Mouse (Mus musculus) small intestine, adult 2 months (tissue): ENCODE measurements at regions not wholly inside any gene's neighbourhood (a gene's known extent, or its start where the extent isn't known, plus 50 kb on each side); places are given as distances from the start of the nearest gene placed in this dataset.

Source experiments
- H3K27ac ChIP-seq: fragments of 200-500 bp; 2 replicates; pipeline ENCODE4 v1.5.1; 2012; ENCODE audit warnings: low read depth, low read length, control low read depth, inconsistent platforms; ENCODE audit not compliant: insufficient read depth
- H3K27me3 ChIP-seq: fragments of 200-500 bp; 2 replicates; pipeline ENCODE4 v1.6.1; 2012; ENCODE audit warnings: mild to moderate bottlenecking, moderate library complexity, low read length, inconsistent platforms; ENCODE audit not compliant: control insufficient read depth, insufficient read depth
- H3K36me3 ChIP-seq: fragments of 200-500 bp; 2 replicates; pipeline ENCODE4 v1.6.1; 2012; ENCODE audit warnings: mild to moderate bottlenecking, low read length, control low read depth, inconsistent platforms; ENCODE audit not compliant: control insufficient read depth, insufficient read depth
- H3K4me1 ChIP-seq: fragments of 200-500 bp; 2 replicates; pipeline ENCODE4 v1.6.1; 2012; ENCODE audit warnings: low read length, inconsistent platforms, mixed read lengths; ENCODE audit not compliant: control insufficient read depth, insufficient read depth, insufficient read length
- H3K4me3 ChIP-seq: fragments of 200-500 bp; 2 replicates; pipeline ENCODE4 v1.5.1; 2012; ENCODE audit warnings: low read depth, mild to moderate bottlenecking, control low read depth, inconsistent platforms, low read length, moderate library complexity
- CTCF ChIP-seq: fragments of 200-500 bp; IDR thresholded peaks from 2 replicates; pipeline ENCODE4 v1.5.1; 2012; ENCODE audit warnings: low read depth, mild to moderate bottlenecking, control low read depth, inconsistent platforms, low read length, moderate library complexity, mixed read lengths; ENCODE audit not compliant: insufficient replicate concordance, insufficient read length; ENCODE audit errors: extremely low read depth
- POLR2A ChIP-seq: fragments of 200-500 bp; IDR thresholded peaks from 2 replicates; pipeline ENCODE4 v1.6.1; 2012; ENCODE audit warnings: low read depth, mild to moderate bottlenecking, control low read depth, inconsistent platforms, low read length, moderate library complexity
- WGBS: fragments of 180-500 bp; shearing (Covaris S2); methylation state at CpG from one replicate; pipeline ENCODE4 v1.1.7; 2018; 5-methylcytosine and 5-hydroxymethylcytosine counted together

DNA sequence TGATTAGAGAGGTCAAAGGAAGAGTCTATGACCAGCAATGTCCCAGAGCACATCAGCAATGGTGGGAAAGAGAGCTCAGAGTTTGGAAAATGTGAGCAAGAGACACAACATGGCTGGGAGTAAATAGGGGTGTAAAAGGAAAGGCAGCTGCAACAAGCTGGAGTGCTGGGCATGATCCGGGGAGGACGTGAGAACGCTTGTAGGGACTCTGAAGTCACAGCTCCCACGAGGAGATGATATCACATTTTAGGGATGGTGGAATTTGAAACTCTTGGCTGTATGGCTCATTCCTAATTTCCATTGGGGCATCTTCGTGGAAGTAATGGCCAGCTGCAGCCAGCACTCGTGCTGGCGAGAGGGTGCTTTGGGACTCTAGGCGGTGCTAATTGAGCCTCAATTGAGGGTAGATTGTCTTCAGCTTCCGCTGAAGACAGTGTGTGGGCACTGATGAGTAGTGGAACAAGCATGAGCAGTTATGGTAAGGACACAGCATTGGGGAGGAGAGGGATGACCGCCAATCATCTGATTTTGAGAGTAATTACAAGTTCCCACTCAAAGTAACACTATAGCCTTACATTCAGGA lies 231.1 kb upstream of the Adcy2 start:
- Histone ChIP-seq H3K36me3 (no peaks in the 10 kb centered on the region), H3K4me3 (no peak overlapping the region), H3K27me3 (no peaks in the 10 kb centered on the region), H3K27ac (no peak overlapping the region), H3K4me1 (no peaks in the 10 kb centered on the region)
- TF ChIP-seq POLR2A (no peak), CTCF (no peak)
- WGBS: 68% methylated on average over 10 of the region's 10 CpGs

GRCm38 (mm10) chr13:69236386-69236785 lies 237.0 kb upstream of the Adcy2 start:
- no peaks in the 10 kb centered on the region for H3K4me1 ChIP-seq
- TF ChIP-seq CTCF: no peak
- no peaks in the 10 kb centered on the region for H3K27me3 ChIP-seq
- H3K4me3 ChIP-seq: no peak overlapping the region
- no peaks in the 10 kb centered on the region for H3K36me3 ChIP-seq
- WGBS: 61% methylated on average over 5 of the region's 5 CpGs
- H3K27ac ChIP-seq: no peak overlapping the region

GRCm38 (mm10) chr13:69237918-69238317 lies 238.6 kb upstream of the Adcy2 start:
- no peaks in the 10 kb centered on the region for H3K4me1 ChIP-seq
- H3K27me3 ChIP-seq: no peaks in the 10 kb centered on the region
- no peak for TF ChIP-seq CTCF
- no peak for TF ChIP-seq POLR2A
- H3K36me3 ChIP-seq: no peaks in the 10 kb centered on the region
- H3K4me3 ChIP-seq: no peak overlapping the region
- H3K27ac ChIP-seq: no peak overlapping the region
- WGBS: 84% methylated on average over 3 of the region's 3 CpGs

DNA sequence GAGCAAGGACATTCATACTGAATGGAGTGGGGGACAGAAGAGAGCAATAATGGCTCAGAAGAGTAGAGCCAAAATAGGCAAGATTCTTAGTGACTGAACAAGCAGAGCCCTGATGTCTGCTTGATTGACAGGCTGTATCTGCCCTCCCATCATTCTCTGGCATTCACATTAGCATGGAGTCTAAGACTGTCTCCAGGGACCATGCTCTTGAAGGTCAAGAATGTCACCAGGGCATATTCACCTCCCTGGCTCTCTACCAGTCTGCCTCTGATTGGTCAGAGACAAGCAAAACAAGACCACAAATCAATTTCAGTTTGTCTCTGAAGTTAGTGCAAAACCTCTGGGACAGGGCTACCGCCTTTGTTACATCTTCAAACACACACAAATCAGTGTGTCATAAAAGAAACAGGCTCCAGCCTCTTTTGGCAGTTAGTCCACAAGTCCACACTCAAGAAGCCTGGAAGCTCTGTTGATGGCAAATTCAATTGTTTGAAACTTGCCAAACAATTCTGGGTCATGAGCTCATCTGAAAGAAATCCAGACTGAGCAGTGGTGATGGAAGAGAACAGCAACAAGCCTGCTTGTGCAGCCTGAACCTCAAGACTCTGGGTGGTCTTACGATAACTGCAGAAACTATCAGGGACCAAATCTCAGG lies 240.0 kb upstream of the Adcy2 start:
- no peak overlapping the region for H3K4me3 ChIP-seq
- no peaks in the 10 kb centered on the region for H3K36me3 ChIP-seq
- H3K27me3 ChIP-seq: no peaks in the 10 kb centered on the region
- no peak for TF ChIP-seq CTCF
- WGBS: 55% methylated on average over 2 of the region's 2 CpGs
- H3K4me1 ChIP-seq: no peaks in the 10 kb centered on the region
- no peak overlapping the region for H3K27ac ChIP-seq

DNA sequence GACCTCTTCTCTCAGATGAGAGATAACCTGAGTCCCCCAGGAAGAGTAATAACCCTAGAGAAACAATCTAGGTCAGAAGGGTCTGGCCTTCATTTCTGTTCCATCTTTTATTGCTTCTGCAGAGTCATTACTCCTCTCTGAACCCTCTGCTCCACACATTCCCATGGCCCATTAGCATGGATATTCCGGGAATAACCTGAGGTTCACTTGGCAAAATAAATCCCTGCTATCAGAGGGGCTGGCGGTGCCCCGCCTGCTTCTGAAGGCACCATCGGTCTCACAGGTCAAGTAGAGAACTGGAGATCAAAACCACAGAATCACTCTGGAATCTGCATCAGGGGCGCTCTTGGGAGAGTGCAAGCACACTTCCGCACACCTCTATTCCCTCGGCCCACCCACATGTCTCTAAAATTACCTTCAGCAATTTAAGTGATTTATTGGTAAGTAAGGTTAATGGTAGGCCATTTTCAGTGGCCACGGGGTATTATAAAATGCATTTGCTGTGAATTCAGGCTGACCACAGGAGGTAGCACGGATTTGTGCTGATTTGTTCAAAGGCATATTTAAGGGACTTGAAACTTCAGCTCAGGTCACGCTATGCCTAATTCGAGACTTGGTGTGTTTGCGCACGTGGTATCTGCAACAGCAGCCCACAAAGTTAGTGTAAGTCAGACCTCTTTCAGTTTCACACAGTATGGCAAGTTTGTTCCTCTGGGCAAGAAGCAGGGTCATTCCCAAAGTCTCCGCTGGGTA lies 243.4 kb upstream of the Adcy2 start:
- WGBS: 69% methylated on average over 14 of the region's 14 CpGs
- Histone ChIP-seq H3K27ac (no peak overlapping the region), H3K27me3 (no peaks in the 10 kb centered on the region), H3K4me3 (no peak overlapping the region), H3K36me3 (no peaks in the 10 kb centered on the region), H3K4me1 (no peaks in the 10 kb centered on the region)
- TF ChIP-seq POLR2A (no peak), CTCF (no peak)

DNA sequence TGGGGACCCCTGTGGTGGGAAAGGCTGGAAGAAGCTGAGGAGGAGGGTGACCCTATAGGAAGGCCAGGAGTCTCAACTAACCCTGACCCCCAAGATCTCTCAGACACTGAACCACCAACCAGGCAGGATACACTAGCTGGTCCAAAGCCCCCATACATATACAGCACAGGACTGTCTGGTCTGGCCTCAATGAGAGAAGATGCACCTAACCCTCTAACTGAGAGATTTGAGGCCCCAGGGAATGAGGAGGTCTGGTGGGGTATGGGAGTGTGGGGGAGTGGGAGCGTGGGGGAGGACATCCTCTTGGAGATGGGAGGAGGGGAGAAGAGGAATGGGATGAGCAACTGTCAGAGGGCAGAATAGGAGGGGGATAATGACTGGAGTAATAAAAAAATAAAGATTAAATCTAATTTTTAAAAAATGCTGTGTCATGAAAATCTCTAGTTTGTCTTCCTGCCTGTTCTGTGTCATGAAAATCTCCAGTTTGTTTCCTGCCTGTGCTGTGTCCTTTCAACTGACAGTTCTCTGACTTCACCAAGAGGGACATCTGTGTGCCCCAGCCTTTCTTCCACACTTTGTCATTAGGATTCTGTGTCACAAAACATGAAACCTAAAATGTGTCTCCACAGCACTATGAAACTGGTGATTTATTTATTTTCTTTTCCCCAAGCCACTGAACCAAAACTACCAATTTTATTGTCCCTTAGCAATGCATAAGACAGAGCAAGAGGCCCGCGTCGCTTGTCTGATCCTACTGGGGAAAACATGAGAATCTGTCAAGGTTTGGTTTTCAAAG lies 251.2 kb upstream of the Adcy2 start:
- TF ChIP-seq POLR2A (no peak), CTCF (no peak)
- Histone ChIP-seq H3K4me3 (no peak overlapping the region), H3K27ac (no peak overlapping the region), H3K27me3 (no peaks in the 10 kb centered on the region), H3K4me1 (no peaks in the 10 kb centered on the region), H3K36me3 (no peaks in the 10 kb centered on the region)
- 80% methylated on average over 4 of the region's 4 CpGs for WGBS

DNA sequence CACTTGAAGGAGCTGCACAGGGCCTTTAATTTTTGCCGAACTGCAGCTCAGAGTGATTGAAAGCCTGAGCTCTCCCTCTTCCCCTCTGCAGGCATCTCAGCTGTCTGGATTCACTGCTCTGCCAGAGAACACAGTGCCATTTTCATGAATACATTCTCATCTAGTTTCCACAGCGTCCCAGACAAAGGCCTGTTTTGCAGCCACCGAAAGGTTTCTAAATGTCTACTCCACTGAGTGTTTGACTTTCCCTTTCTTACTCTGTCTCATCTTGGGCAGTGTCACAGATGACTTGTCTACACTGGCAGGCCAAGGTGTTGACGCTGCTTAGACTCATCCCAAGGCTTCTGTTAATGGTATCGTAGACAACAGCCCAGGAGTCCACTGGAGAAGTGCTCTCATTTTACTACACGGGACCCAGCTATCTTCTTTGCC lies 251.8 kb upstream of the Adcy2 start:
- TF ChIP-seq CTCF (no peak), POLR2A (no peak)
- no peaks in the 10 kb centered on the region for H3K27me3 ChIP-seq
- H3K36me3 ChIP-seq: no peaks in the 10 kb centered on the region
- no peaks in the 10 kb centered on the region for H3K4me1 ChIP-seq
- no peak overlapping the region for H3K4me3 ChIP-seq
- WGBS: 85% methylated on average over 6 of the region's 6 CpGs
- no peak overlapping the region for H3K27ac ChIP-seq
